Mouse (Mus musculus) cerebellum, adult 8-10 months (tissue): ENCODE data around the gene Ppp1r15a.

Experiments
- DNase-seq: peaks from one replicate; pipeline ENCODE4 v3.0.0; 2022

The Ppp1r15a gene

GRCm38 (mm10) chr7:45525809-45526473 lies at the start of gene Ppp1r15a, which contains the start of gene Plekha4:
Gene Ppp1r15a, minus strand, starts transcription at chr7:45526268.
Gene Plekha4, plus strand, starts transcription at chr7:45526330.
- DNase-seq: peak; percentile 97

GRCm38 (mm10) chr7:45574472-45575379 lies 48.7 kb upstream of the Ppp1r15a start:
- DNase-seq: no peak

- no peak for DNase-seq
Measured at GRCm38 (mm10) chr7:45573954-45574353, 47.9 kb upstream of the Ppp1r15a start.

- DNase-seq: no peak
Measured at GRCm38 (mm10) chr7:45571966-45572365, 45.9 kb upstream of the Ppp1r15a start.

- DNase-seq: peak; percentile 66
Measured at GRCm38 (mm10) chr7:45570103-45570741, 44.2 kb upstream of the Ppp1r15a start, which contains the start of gene Bcat2. Gene Bcat2, plus strand, starts transcription at chr7:45570153.

GRCm38 (mm10) chr7:45568601-45569473 lies 42.8 kb upstream of the Ppp1r15a start:
- DNase-seq: no peak

- DNase-seq: peak; percentile 87
Measured at GRCm38 (mm10) chr7:45567780-45568516, 41.9 kb upstream of the Ppp1r15a start.

- no peak for DNase-seq
Measured at GRCm38 (mm10) chr7:45567112-45567779, 41.2 kb upstream of the Ppp1r15a start.

- DNase-seq: no peak
Measured at GRCm38 (mm10) chr7:45565446-45565845, 39.4 kb upstream of the Ppp1r15a start.

GRCm38 (mm10) chr7:45564811-45565210 lies 38.7 kb upstream of the Ppp1r15a start:
- no peak for DNase-seq

- DNase-seq: no peak
Measured at GRCm38 (mm10) chr7:45561624-45562520, 35.8 kb upstream of the Ppp1r15a start.

GRCm38 (mm10) chr7:45560843-45561623 lies 35.0 kb upstream of the Ppp1r15a start:
- peak; percentile 79 for DNase-seq

- DNase-seq: no peak
Measured at GRCm38 (mm10) chr7:45560241-45560640, 34.2 kb upstream of the Ppp1r15a start.

GRCm38 (mm10) chr7:45558907-45559306 lies 32.8 kb upstream of the Ppp1r15a start:
- no peak for DNase-seq

GRCm38 (mm10) chr7:45555787-45556186 lies 29.7 kb upstream of the Ppp1r15a start:
- DNase-seq: peak; percentile 81

- no peak for DNase-seq
Measured at GRCm38 (mm10) chr7:45554744-45555143, 28.7 kb upstream of the Ppp1r15a start, which contains the start of gene Hsd17b14. Gene Hsd17b14, plus strand, starts transcription at chr7:45554893.

- DNase-seq: no peak
Measured at GRCm38 (mm10) chr7:45553990-45554389, 27.9 kb upstream of the Ppp1r15a start.

- no peak for DNase-seq
Measured at GRCm38 (mm10) chr7:45553519-45553918, 27.5 kb upstream of the Ppp1r15a start.

GRCm38 (mm10) chr7:45551512-45551883 lies 25.4 kb upstream of the Ppp1r15a start:
- DNase-seq: no peak
